Mouse (Mus musculus): ENCODE results near the gene Hist1h3g.

DNA sequence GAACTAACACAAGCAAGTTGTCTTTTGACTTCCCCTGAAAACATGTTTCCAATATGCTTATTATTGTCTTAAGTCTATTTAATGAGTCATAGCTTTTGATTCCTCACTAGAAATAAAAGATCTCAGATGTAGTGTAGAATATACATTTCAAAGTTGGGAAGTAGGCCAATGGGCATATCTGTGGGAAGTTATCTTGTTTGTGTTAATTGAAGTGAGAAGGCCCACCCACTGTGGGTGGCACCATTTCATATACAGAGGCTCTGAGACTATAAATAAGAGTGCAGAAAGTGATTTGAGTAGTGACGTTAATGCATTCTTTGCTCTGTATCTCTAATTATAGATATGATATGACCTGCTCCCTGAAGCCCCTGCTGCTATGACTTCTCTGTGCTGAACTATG, 44.4 kb upstream of the Hist1h3g start:
- TF ChIP-seq CTCF (IDR thresholded peaks at IDR 0.05; ENCODE audit: control insufficient read depth, insufficient read depth, insufficient read length) (no peak), MYOG (IDR thresholded peaks at IDR 0.05; ENCODE audit: control insufficient read depth, extremely low read depth, insufficient read length) (no peak), MAX (IDR thresholded peaks at IDR 0.05) (no peak), MYOD1 (IDR thresholded peaks at IDR 0.05; ENCODE audit: control insufficient read depth, insufficient read length, low read depth) (no peak), USF1 (IDR thresholded peaks at IDR 0.05; ENCODE audit: low read depth) (no peak)

Data from C2C12 (cell line).